Mouse (Mus musculus) ES-E14 (cell line): ENCODE results near the gene Aim2.

Experiments
- HCFC1 ChIP-seq: IDR thresholded peaks from 2 replicates; pipeline ENCODE4 v1.6.1; 2012; ENCODE audit warnings: low read length, inconsistent platforms, borderline replicate concordance; ENCODE audit not compliant: insufficient read depth
- MAFK ChIP-seq: IDR thresholded peaks from 2 replicates; pipeline ENCODE4 v1.6.1; 2014; ENCODE audit warnings: mild to moderate bottlenecking, low read depth, low read length, inconsistent platforms; ENCODE audit not compliant: insufficient read depth
- ZNF384 ChIP-seq: IDR thresholded peaks from 2 replicates; pipeline ENCODE4 v1.6.1; 2012; ENCODE audit warnings: low read depth, low read length, inconsistent platforms

- no peak for TF ChIP-seq MAFK
- no peak for TF ChIP-seq HCFC1
- TF ChIP-seq ZNF384 = no peak
These were observed 28.4 kb upstream of the Aim2 start for GRCm38 (mm10) chr1:173322249-173322627.
